In the genomic region with DNA sequence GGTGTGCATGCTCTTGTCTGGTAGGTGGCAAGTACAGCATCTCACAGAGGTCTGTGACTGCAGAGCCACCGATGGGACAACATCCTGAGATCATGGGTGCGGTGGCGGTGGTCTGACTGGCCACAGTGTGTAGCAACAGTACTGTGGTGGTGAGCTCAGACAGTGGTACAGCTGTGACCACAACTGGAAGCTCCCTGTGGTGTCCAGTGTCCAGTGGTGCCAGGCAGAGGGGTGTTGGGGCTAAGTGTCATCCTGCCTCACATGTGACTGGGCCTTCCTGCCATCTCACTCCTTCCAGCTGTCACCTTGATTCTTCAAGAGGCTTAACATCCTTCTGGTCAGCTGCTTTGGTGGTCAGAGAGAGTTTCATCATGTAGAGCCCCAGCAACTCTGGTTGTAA, we compare ENCODE assay signal across 22 mouse cellular contexts. TPM values are rescaled to one million over a fixed set of nuclear protein-coding genes. Genes with fewer than 3 reads are reported as not detected.
A peak's percentile ranks its signal among the peaks of the same experiment; 100 is the strongest.
DNase-seq lines count a peak whose midpoint lies in the region; ATAC-seq and TF ChIP-seq lines count a peak whose summit lies in the region.
"Had no signal": no experiment of that assay in that cellular context is flagged by ENCODE, and none has a peak within 500 bp of the region (broad histone marks: within the 10 kb centered on the region; RNA-seq: fewer than 3 reads in every experiment).

No protein-coding gene starts in this region.

- H3K36me3 ChIP-seq in megakaryocyte, embryonic 14.5 days (replicated peaks; ENCODE audit: low read length) = no peaks in the 10 kb centered on the region
- no peaks in the 10 kb centered on the region for H3K36me3 ChIP-seq in C2C12 (ENCODE audit: control insufficient read depth, insufficient read depth)
- no peaks in the 10 kb centered on the region for H3K36me3 ChIP-seq in myocyte (ENCODE audit: control insufficient read depth, insufficient read depth)
- H3K36me3 ChIP-seq: embryonic facial prominence, embryonic 10.5 days; embryonic facial prominence, embryonic 13.5 days; forebrain, embryonic 12.5 days; G1E; heart, embryonic 10.5 days; heart, embryonic 13.5 days; hindbrain, embryonic 12.5 days; hindbrain, embryonic 15.5 days had no signal

- DNase-seq in 3134 (ENCODE audit: extremely low read depth, insufficient read length, low spot score) = peak; percentile 53
- no peak for DNase-seq in heart, postnatal 25 days (ENCODE audit: low spot score)
- no peak for DNase-seq in layer of hippocampus, postnatal 14 days (ENCODE audit: low spot score in 2 of 2)
- DNase-seq: cerebellum, adult 8-10 months; embryo, embryonic 11 days had no signal

- H3K27me3 ChIP-seq in megakaryocyte, embryonic 14.5 days (replicated peaks) = peaks cover 81% of the 10 kb centered on the region
- H3K27me3 ChIP-seq in C2C12 (ENCODE audit: control insufficient read depth, insufficient read depth, insufficient read length) = no peaks in the 10 kb centered on the region
- no peaks in the 10 kb centered on the region for H3K27me3 ChIP-seq in myocyte (ENCODE audit: control insufficient read depth, insufficient read depth, insufficient read length)
- H3K27me3 ChIP-seq: hindbrain, embryonic 15.5 days had no signal

- peaks cover 51% of the 10 kb centered on the region for H3K4me1 ChIP-seq in megakaryocyte, embryonic 14.5 days

- intact Hi-C loops in heart, postnatal 25 days (cut with DNase I) = loop anchor here (5.0 kb wide), 1 partner anchor 33 kb away; no protein-coding TSS in a partner anchor

- H3K4me2 ChIP-seq in myocyte (ENCODE audit: low read depth) = peak overlapping the region; percentile 61
- H3K4me2 ChIP-seq: embryonic facial prominence, embryonic 13.5 days; forebrain, embryonic 12.5 days; heart, embryonic 13.5 days; hindbrain, embryonic 12.5 days; hindbrain, embryonic 15.5 days had no signal

- TF ChIP-seq POLR2A in myocyte (IDR thresholded peaks at IDR 0.05; ENCODE audit: insufficient read length, low read depth) = no peak

- no peaks in the 10 kb centered on the region for H3K9me3 ChIP-seq in megakaryocyte, embryonic 14.5 days
- H3K9me3 ChIP-seq: embryonic facial prominence, embryonic 10.5 days; embryonic facial prominence, embryonic 13.5 days; forebrain, embryonic 12.5 days; G1E; heart, embryonic 10.5 days; heart, embryonic 13.5 days; hindbrain, embryonic 12.5 days; hindbrain, embryonic 15.5 days had no signal

- H3ac ChIP-seq in C2C12 (ENCODE audit: control insufficient read depth, insufficient read length, low read depth) = no peak overlapping the region
- H3ac ChIP-seq in myocyte (ENCODE audit: control insufficient read depth, insufficient read length) = no peak overlapping the region

- TF ChIP-seq CTCF in C2C12 (IDR thresholded peaks at IDR 0.05; ENCODE audit: control insufficient read depth, insufficient read depth, insufficient read length) = no peak

- H3K79me2 ChIP-seq in C2C12 (ENCODE audit: control insufficient read depth, insufficient read depth) (no peaks in the 10 kb centered on the region), myocyte (ENCODE audit: control insufficient read depth, insufficient read depth) (peaks cover 2% of the 10 kb centered on the region)

- ATAC-seq in megakaryocyte, adult 5-6 weeks (ENCODE audit: poor library complexity, severe bottlenecking) = no peak
- ATAC-seq: forebrain, embryonic 16.5 days had no signal

- no peaks in the 10 kb centered on the region for H3K79me3 ChIP-seq in C2C12 (ENCODE audit: low read depth)

- H3K4me3 ChIP-seq in megakaryocyte, embryonic 14.5 days (replicated peaks) = peak overlapping the region; percentile 69
- H3K4me3 ChIP-seq in C2C12 (ENCODE audit: insufficient read depth, poor library complexity, severe bottlenecking) (no peak overlapping the region), myocyte (no peak overlapping the region)
- H3K4me3 ChIP-seq: embryonic facial prominence, embryonic 10.5 days; embryonic facial prominence, embryonic 13.5 days; erythroblast, embryonic 14.5 days; forebrain, embryonic 12.5 days; heart, adult 2 months; heart, embryonic 10.5 days; heart, embryonic 13.5 days; hindbrain, embryonic 12.5 days; hindbrain, embryonic 15.5 days had no signal

TF ChIP-seq in C2C12, 6 proteins besides CTCF, POLR2A, EP300 and RAD21:
- TF ChIP-seq USF1 (IDR thresholded peaks at IDR 0.05; ENCODE audit: low read depth) (peak; percentile 48), MYOD1 (IDR thresholded peaks at IDR 0.05; ENCODE audit: control insufficient read depth, insufficient read length, low read depth) (peak; percentile 76), CEBPB (IDR thresholded peaks at IDR 0.05; ENCODE audit: low read depth) (peak; percentile 36), MYOG (IDR thresholded peaks at IDR 0.05; ENCODE audit: control insufficient read depth, extremely low read depth, insufficient read length) (no peak)

TF ChIP-seq in myocyte, 11 proteins besides CTCF, POLR2A, EP300 and RAD21:
- TF ChIP-seq SRF (IDR thresholded peaks at IDR 0.05; ENCODE audit: control insufficient read depth, insufficient read length, low read depth) (no peak), MYOD1 (IDR thresholded peaks at IDR 0.05; ENCODE audit: control insufficient read depth in 1 of 3, insufficient read length in 2 of 3, low read depth in 2 of 3) (peak in 2 of 3 experiments; percentile 55 to 85), USF1 (IDR thresholded peaks at IDR 0.05; ENCODE audit: low read depth) (no peak), MYOG (IDR thresholded peaks at IDR 0.05; ENCODE audit: control insufficient read depth in 1 of 3, insufficient read depth in 1 of 3, insufficient read length in 2 of 3, low read depth in 2 of 3) (peak; percentile 44 to 81 (median 69)), TCF3 (IDR thresholded peaks at IDR 0.05; ENCODE audit: insufficient read length, low read depth) (peak; percentile 16)

RNA-seq across cellular contexts. Expression of a gene that starts 1.9 kb away (rescaled TPM):
- 1.1 and 4.5 TPM in 2 replicates for polyA plus RNA-seq in megakaryocyte, embryonic 14.5 days (2012; ENCODE audit: insufficient read depth, low replicate concordance)
- total RNA-seq in megakaryocyte, adult 5-6 weeks (2015) = not detected in 2 replicates
- not detected in 2 replicates for total RNA-seq in megakaryocyte, adult 5-6 weeks (2017)
- polyA plus RNA-seq in C2C12 (2012; fragmentation: generic; extraction: Trizol) (15.8 TPM), myocyte (2012; fragmentation: generic; extraction: Trizol) (49.5 TPM)
- 10 to 100 TPM; 34.5 to 43.8 TPM for total RNA-seq in heart, postnatal 25 days (2021)
- 10 to 100 TPM; 20.1 to 25.0 TPM for total RNA-seq in layer of hippocampus, postnatal 14 days (2021)
- total RNA-seq: CH12.LX; G1E; hematopoietic stem cell, adult 5-6 weeks had no signal
- polyA plus RNA-seq: erythroblast, embryonic 14.5 days; G1E had no signal

RNA-seq across cellular contexts. Expression of a gene that starts 13.3 kb away (rescaled TPM):
- 11.0 and 19.7 TPM in 2 replicates for polyA plus RNA-seq in megakaryocyte, embryonic 14.5 days (2012; ENCODE audit: insufficient read depth, low replicate concordance)
- total RNA-seq in megakaryocyte, adult 5-6 weeks (2015) = not detected in 2 replicates
- total RNA-seq in megakaryocyte, adult 5-6 weeks (2017) = 0.44 TPM in 1 of 2 replicates, not detected in the other
- 0.06 TPM for polyA plus RNA-seq in C2C12 (2012; fragmentation: generic; extraction: Trizol)
- polyA plus RNA-seq in myocyte (2012; fragmentation: generic; extraction: Trizol) = 0.26 TPM
- total RNA-seq in heart, postnatal 25 days (2021) = under 1 TPM; 0.34 TPM
- total RNA-seq in layer of hippocampus, postnatal 14 days (2021) = 1 to 10 TPM in 1 of 2 experiments, under 1 TPM in 1; 0.81 to 1.5 TPM
- total RNA-seq: CH12.LX had no signal
- polyA plus RNA-seq: G1E had no signal

RNA-seq across cellular contexts. Expression of a gene that starts 50.9 kb away (rescaled TPM):
- polyA plus RNA-seq in megakaryocyte, embryonic 14.5 days (2012; ENCODE audit: insufficient read depth, low replicate concordance) = 7.7 and 48.7 TPM in 2 replicates
- 50.6 and 60.4 TPM in 2 replicates for total RNA-seq in megakaryocyte, adult 5-6 weeks (2015)
- total RNA-seq in megakaryocyte, adult 5-6 weeks (2017) = 85.1 and 110 TPM in 2 replicates
- polyA plus RNA-seq in C2C12 (2012; fragmentation: generic; extraction: Trizol) = 26.5 TPM
- polyA plus RNA-seq in myocyte (2012; fragmentation: generic; extraction: Trizol) = 46.2 TPM
- 10 to 100 TPM; 46.7 to 47.3 TPM for total RNA-seq in heart, postnatal 25 days (2021)
- total RNA-seq in layer of hippocampus, postnatal 14 days (2021) = 100 to 1,000 TPM; 129 to 130 TPM

Comparison
In these comparisons a context has a peak if more than half of its experiments do, and no peak if none do; other contexts are left out.
1. RNA of a gene that starts 1.9 kb away (total RNA-seq): 34.5 to 43.8 TPM in heart, postnatal 25 days and 20.1 to 25.0 TPM in layer of hippocampus, postnatal 14 days; not detected in megakaryocyte, adult 5-6 weeks; every median in the first group is over 10 times any median in the second.